Mouse (Mus musculus): ENCODE measurements at regions not wholly inside any gene's neighbourhood (a gene's known extent, or its start where the extent isn't known, plus 50 kb on each side); places are given as distances from the start of the nearest gene placed in this dataset.

DNA sequence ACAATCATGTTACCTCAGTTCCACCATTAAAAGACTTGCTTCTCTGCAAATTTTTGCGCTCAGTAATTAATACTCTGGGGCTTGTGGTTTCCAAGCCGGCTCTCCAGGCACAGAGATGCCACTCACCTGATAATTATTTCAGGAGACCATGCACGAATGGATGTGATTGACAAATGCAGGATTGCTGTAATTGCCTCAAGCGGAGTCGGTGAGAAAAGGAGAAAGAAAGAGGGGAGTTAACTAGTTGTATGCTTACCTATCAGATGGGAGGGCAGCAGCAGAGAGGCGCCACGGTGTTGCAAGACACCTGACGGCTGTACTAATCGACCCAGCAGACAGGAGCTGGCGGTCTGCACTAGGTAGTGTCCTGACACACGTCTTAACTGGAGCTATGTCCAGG is 513.4 kb upstream of the Mki67 start:
- no peak for DNase-seq (ENCODE audit: extremely low read depth, low read depth)

DNA sequence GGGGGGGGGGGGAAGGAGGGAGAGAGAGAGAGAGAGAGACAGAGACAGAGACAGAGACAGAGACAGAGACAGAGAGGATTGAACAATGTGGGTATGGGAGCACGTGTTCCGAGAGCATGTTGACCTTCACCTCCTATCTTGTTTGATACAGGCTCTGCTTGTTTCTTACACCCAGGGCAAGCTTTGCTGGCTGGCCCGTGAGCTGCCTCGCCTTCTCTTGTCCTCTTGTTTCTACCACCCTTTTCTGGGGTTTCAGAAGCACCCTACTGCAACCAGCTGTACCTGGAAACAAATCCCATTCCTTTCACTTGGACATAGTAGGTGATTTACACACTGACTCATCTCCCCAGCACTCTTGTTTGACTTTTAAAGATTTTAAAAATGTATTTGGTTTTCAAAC is 516.0 kb upstream of the Mki67 start:
- DNase-seq (ENCODE audit: extremely low read depth, low read depth) = no peak

DNA sequence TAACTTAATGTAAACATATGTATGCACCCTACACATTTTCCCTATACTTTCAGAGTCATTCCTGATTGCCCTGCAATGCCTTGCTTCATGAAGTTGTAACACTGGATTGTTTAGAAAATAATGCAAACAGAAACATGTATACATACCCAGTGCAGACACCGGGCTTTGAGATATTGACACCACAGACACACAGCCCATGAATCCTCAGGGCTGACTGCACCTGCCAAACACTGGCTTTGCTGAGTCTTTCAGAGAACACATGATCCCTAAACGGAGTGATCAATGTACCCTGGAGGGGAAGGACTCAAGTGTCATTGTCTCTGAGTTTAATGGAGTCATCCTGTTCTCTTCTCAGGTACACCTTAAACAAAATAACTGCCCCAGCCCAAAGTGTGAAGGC is 519.4 kb upstream of the Mki67 start:
- no peak for DNase-seq (ENCODE audit: extremely low read depth, low read depth)

DNA sequence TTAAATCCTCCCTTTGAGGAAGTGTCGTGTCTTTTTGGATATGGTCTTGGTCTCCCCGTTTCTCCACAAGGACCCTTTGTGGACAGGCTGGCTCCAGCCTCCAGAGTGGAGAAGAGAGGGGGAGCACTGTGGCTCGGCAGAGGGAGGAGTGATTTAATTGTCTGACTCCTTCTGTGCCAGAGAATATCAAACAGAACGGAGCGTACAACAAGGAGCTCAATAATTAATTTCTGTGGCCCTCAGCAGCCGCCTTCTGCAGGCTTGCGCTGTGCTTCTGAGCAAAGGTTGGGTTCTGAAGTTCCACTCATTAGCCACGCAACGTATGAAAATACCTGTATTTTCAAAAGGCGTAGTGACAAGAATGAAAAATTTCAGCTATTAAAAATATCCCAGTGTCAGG is 520.2 kb upstream of the Mki67 start:
- no peak for DNase-seq (ENCODE audit: extremely low read depth, low read depth)

DNA sequence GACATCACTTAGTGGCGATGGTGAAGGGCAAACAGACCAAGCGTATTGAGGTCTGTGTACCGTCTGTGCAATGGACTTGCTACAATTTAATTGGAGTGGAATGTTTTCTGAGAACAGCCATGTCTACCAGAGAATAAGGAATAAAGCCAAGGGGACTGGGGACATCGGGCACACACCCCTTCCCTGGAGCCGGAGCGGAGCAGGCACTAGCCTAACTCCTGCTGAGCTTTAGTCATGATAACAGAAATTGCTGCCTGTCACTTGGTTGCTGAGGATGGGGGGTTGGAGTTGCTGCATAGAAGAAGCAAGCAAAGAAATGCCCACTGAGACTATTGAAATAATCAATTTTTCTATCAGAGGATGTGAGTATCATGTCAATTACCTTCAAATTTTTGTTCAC is 549.5 kb upstream of the Mki67 start:
- DNase-seq (ENCODE audit: extremely low read depth, low read depth) = no peak

DNA sequence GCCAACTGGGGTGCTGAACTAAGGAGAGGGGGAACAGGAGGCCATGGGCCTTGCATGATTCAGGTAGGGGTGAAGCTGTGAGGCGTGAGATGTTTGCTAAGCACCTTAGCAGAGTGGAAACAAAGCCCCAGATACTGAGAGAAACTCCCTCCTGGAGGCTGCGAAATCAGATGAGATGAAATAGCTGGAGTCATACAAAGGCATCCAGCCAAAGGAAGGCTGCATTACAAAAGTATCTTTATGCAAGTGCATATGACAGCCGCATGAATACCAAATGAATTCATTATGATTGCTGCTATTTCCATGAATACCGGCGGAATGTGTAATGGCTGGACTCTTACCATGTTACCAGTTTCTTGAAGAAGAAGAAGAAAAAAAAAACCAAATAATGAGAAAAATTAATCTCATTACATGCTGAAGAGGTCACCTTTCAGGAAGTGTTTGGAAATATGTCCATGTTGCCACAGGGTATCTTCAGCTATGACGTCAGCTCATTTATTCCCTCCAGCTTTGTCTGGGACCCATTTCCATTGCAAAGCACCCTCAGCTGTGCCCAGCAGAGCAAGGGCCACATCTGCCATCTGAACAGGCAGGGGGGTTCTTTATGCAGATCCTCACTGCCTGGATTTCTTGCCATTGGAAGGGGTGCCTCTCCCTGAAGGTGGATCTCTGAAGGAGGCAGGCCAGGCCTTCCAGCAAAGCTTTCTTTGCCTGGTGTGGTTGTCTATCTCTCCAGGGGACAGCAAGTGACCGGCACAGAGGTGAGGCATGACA is 551.7 kb upstream of the Mki67 start:
- DNase-seq (ENCODE audit: extremely low read depth, low read depth) = no peak

DNA sequence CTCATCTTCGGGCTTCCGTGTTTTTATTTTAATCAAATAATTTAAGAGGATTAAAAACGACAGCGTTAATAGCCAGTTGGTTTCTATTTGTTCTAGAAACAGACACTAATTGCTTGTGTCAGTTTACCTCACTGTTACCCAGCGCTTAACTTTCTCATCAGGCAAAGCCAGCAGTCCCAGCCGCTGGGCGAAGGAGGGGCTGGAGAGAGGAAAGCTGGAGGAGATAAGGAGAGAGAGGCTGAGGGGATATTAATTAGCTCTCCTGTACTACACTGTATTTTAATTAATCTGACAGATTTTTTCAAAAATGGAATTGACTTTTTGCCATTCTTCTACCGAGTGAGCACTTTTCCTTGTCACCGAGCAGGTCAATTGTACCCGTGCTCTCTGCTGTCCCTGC is 559.5 kb upstream of the Mki67 start:
- DNase-seq (ENCODE audit: extremely low read depth, low read depth) = no peak

DNA sequence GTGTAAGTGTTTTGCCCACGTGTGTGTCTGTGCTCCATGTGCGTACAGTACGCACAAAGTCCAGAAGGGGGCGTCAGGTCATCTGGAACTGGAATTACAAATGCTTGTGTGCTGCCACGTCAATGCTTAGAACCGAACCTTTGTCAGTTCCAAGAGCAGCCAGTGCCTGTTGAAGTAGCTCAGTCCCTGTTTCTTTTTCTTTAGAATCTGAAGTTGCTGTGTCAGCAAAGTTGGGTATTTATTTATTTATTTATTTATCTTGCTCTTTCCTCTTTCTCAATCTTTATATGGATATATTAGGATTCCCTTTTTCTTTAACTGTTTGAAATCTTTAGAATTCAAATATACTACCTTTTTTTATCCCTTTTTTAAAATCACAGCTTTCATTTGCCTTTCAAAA is 567.6 kb upstream of the Mki67 start:
- DNase-seq (ENCODE audit: extremely low read depth, low read depth) = no peak

DNA sequence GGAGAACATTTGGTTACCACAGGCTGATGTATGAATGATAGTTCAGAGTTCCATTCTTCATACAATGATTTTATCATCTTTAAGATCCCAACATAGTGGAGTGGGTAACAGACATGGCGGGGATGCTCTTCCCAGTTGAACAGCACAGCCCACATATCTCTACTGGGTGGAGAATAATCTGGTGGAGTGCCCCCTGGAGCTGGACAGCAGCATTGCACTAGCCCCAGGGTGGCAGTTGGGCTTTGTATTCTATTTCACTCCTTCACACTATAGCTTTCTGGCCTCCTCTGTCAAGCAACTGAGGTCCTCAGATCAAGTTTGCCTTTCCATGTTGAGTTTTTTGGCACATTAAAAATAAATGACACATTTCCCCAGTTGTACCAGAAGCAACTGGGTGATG is 569.4 kb upstream of the Mki67 start:
- no peak for DNase-seq (ENCODE audit: extremely low read depth, low read depth)

DNA sequence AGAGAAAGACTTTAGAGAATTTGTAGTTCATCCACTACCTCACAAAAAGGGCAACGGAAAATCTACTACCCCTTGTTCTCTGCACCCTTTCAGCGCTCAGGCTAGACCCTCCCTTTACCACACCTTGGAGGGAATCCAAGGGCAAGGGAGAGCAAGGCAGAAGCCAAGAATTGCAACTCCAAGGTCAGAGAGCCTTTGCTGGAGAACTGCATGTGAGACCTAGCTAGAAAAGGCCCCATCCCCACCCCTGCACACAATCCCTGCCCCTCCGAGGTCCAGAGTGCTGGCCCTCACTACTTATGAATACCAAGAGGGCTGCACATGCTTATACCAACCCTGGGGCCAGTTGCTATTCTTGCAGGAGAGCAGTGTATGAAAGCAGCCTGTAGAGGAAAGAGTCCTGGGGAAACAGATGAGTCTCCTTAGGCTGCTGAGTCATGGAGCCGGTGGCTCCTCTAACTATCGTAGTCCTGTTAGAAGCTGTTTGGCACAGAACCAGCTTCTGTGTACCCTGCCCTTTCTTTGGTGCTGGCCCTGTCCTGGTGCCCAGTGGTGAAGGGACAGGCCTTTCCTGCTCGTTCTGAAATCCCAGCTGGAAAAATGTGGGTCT is 577.5 kb upstream of the Mki67 start:
- DNase-seq (ENCODE audit: extremely low read depth, low read depth) = no peak

DNA sequence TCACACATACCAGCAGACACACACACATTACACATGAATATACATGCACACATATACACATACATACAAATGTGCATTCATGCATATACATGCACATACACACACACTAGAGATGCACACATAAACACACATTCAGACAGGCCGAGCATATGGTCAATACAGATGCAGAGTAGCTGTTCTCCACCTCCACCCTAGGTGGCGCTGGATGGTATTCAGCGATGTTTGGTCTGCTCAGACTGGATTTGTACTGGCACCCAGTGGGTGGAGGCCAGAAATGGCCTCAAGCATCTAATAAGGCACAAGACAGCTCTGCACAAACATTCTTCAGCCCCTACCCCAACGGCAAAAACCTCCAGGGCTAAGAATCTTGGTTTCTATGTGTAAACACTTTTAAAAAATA is 578.3 kb upstream of the Mki67 start:
- no peak for DNase-seq (ENCODE audit: extremely low read depth, low read depth)

DNA sequence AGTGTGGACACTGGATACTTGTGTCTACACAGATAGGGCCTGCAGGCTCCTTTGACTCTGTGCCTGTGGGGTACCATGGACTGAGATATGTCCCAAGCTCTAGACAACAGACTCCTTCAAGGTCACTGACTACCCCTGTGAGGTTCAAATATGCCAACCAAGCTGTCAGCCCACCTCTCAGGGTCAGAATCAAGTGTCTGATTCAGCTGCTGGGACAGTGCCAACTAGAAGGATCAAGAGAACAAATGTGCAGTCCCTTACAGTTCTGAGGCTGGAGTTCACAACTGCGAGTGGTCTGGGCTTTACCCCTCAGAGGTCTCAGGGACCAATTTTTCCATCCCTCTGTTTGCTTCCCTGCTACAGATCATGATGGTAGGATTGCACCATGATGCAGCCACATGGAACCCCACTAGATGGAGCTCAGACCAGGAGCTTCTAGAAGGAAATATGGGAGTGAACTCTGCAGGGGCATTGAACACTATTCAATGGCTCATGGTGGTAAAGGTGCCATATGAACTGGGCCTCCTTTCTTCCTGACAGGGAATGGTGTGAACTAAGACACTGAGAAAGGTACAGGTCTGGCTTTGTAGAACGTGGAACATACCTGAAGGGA is 581.8 kb upstream of the Mki67 start:
- DNase-seq (ENCODE audit: extremely low read depth, low read depth) = no peak

DNA sequence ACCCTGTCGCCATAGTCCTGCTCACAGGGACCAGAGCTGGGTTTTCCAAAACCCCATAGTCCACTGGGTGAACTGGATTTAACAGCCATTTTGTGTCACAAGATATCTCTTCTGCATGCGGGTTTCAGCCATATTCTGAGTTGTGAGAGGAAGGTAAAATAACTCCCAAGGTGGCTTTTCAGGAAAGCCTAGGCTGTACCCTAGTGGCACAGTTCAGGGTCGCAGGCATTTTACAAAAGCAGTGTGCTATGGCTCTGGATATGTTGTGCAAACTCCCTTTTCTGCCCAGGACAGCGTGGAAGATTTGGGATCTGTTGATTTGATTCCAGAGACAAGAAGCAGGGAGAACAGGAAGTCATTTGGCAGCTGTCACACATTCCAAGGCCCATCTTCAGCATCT is 588.3 kb upstream of the Mgmt start:
- no peak for DNase-seq (ENCODE audit: extremely low read depth, low read depth)

DNA sequence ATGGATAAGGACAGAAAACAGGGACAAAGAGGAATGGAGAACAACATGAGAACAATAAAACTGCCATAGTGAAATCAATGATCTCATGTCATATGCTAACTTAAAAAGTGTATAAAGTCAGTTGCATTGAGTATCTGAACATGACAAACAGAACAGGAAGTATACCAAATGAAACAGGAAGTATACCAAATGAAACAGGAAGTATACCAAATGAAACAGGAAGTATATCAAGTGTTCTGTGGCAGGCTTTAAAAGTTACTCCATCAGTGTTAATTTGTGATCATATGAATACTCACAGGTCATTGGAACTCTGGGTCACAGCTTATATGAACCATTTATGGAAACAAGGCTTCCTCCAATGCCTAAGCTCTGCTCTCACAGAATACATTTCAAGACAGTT is 585.6 kb upstream of the Mgmt start:
- DNase-seq (ENCODE audit: extremely low read depth, low read depth) = no peak

DNA sequence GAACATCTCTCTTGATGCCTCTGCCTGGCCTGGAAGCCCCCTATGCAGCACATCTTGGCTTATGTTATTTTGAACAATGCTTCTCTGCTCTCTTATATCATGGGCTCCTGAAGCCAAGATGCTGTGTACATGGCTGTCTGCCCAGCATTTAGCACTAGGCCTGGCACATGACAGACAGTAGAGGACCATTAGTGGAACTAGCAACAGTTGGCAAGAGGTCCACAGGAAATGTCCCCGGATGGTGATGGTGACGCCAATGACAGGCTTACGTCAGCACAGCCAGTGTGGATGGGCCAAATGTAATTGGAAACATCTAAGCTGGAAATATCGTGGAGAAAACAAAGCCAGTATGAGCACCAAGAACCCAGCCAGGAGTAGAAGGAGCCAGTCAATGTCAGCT is 567.1 kb upstream of the Mgmt start:
- DNase-seq (ENCODE audit: extremely low read depth, low read depth) = no peak

DNA sequence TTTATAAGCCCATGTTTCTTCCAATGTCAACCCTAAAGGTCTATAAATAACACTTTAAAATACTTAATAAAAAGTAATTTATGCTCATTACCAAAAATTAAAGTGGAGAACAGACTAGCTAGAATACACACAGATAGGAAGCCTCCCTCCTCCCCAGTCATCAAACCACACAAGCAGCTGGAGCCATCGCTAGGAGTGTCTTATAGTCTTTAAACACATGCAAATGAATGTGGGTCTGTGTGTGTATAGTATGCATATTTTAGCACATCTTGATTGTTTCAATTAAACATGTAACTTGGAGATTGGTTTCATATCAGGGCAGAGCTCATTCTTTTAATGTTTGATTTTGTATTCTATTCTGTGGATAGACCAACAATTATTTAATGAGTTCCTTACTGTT is 564.0 kb upstream of the Mgmt start:
- DNase-seq (ENCODE audit: extremely low read depth, low read depth) = no peak

DNA sequence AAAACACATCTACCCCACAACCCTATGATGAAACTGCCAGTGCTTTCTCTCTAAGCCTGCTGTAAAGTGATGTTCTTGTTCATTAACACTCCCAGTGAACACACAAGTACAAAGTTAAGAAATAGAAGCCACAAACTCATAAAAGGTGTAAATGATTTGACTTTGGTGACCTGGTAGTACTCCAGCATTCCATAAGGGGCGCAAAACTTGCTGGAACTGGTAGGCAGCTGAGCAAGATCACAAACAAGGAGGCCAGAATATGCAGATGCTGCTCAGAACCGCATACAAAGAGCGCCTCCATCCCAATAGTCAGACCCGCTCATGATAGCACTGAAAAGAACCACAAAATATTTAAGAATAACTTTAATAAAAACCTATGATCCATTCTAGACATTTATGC is 561.6 kb upstream of the Mgmt start:
- no peak for DNase-seq (ENCODE audit: extremely low read depth, low read depth)

DNA sequence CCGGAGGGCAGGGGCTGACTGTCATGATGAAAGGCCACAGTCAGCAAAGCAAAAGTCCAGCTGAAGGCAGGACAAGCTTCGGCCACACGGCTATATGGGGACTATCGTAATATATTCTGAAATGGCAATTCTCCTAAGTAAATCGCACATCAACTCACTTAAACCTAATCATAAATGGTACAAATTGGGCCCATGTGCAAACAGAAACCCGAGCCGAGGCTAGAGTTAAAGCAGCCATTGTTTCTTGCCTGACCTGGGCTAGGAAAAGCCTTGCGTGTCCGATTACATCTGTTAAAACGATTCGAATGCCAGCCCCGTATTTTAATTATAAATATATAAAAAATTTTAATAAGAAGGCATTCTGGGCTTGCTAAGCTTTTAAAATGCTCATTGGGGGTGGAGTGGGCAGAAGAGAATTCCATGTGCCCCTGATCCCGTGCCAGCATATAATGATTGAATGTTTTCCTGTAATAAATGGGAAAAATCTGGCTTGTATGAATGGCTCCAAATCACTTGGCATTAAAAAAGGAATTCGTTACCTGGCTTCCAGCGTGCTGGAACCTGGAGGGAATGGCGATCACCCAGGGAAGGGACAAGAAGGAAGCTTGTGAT is 552.7 kb upstream of the Mgmt start:
- no peak for DNase-seq (ENCODE audit: extremely low read depth, low read depth)

DNA sequence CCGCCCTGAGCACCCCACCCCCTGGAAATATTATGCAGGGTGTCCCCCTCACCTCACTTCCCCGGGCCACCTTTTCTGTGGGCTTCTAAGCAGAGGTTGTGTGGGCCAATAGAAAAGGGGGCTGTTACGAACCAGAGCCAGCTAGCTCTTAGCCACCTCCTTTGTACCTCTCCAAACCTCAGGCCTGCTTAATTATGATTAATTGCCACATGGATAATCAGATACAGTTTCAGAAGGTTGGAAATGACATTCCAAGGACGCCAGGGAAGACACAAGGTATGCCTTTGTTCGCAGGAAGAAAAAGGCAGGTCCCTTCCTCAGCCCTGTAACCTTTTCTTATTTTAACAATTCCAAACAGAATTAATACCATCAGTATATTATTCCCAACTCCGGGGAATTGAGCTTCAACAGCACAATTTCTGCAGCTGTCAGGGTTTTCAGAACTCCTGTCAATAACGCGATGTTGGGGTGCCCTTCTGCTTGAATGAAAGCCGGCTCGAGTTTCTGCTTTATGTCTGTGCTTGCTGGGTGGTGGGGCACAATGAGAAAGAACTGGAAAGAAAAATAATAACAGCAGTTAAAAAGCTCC is 552.1 kb upstream of the Mgmt start:
- DNase-seq (ENCODE audit: extremely low read depth, low read depth) = no peak

DNA sequence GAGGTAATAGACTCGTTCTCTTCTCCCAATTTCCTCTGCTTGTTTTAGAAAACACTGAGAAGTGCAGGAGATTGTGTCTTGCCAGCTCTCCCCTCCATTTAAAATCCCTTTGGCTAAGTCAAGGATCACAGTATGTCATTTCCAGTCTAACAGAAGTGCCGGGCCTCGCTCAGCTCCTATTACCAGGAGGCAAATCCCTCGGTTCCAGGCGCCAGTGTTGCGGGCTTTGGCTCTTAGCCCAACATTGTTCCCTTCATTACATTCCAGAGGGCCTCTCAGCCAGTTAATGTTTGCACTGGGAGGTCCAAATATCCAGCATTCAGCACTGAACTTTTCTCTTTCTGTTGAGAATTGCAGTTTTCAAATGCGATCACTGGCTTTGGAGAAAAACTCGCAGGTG is 551.6 kb upstream of the Mgmt start:
- no peak for DNase-seq (ENCODE audit: extremely low read depth, low read depth)

DNA sequence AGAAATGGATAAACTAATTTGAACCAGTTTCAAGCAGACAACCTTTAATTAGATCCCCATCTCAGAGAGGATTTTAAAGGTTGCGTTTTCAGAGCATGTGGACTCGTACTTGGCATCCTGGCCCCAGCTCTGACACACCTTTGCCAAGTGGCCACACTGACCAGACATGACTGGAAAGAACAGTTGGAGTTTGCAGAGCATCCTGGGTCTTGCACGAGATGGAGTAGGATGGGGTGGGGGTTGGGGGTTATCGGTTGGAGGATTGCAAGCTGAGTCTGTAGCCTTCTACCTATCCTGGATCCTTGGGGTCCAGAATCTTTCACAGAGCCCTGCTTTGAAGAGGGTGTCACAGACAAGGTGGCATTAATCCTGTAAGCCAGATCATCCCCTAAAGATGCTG is 550.9 kb upstream of the Mgmt start:
- no peak for DNase-seq (ENCODE audit: extremely low read depth, low read depth)

DNA sequence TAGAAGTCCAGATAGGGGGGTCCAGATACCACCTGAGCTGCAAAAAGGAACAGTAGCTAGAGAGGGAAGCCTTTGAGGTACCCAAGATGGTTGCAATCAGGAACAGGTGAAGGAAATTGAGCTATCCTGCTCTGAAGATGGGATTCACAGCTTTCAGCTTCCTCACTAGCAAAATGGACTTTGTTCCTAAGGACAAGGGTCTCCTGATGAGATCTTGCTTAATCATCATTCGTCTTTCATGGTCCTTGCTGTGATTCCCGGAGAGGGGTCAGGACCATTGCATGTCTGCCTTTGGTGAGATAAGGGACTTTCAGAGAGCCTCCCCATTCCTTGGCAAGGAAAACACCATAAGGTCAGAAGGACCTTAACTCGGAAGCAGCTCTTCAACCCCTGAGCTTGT is 549.4 kb upstream of the Mgmt start:
- DNase-seq (ENCODE audit: extremely low read depth, low read depth) = no peak
